Mouse (Mus musculus): ENCODE measurements around the gene Tmem213. TPM values are rescaled to one million over a fixed set of nuclear protein-coding genes. Genes with fewer than 3 reads are reported as not detected.
A peak's percentile ranks its signal among the peaks of the same experiment; 100 is the strongest.

The Tmem213 gene
- total RNA-seq (2022): not detected

DNA sequence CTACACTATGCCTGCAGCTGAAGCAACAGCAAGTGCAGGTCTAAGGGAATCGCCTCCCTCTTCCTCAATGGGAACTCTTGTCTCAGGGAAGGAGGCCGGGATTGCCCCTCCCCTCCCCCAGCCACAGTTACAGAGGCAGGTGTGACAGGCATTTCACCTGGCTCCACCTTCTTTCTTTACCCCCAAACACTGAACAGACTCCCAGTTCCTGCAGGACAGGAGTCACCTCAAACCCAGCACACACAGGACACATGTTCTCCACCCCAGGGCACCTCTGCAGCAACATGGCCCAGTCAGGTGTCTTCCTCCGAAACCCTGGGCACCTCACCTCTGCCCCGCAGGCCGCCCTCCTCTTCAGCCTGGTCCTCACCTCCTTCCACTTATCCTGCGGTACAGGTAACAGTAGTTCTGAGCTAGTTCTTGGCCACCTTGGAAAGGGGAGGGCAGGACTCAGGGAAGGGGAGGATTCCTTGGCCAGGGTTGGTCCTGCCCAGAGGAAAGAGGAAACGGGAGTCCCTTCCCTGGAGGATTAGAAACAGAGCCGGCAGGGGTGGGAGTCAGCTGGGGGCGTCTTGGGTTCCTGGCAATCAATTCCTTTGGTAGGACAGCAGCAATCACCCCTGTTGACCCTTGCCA lies at the start of gene Tmem213:
Gene Tmem213, plus strand, starts transcription at position 96 of the 636 bp plus-strand sequence.
- DNase-seq (ENCODE audit: low spot score in 2 of 2): no peak

GRCm38 (mm10) chr6:38064621-38065020 lies 44.4 kb upstream of the Tmem213 start:
- DNase-seq (ENCODE audit: low spot score in 2 of 2): no peak

DNA sequence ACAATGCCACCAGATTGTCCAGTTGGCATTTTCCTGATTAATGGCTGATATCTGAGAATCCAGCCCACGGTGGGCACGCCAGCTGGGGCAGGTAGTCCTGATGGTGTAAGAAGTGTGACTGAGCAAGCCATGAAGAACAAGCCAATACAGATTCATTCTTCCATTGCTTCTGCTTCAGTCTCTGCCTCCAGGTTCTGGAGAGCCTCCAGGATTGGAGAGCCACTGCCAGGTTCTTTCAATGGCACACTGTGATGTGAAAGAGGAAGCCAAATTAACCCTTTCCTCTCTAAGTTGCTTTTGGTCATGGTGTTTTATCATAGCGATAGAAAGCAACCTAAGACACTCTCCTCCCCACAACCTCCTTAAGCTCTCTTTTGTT lies 43.9 kb upstream of the Tmem213 start:
- DNase-seq (ENCODE audit: low spot score in 2 of 2): peak; percentile 5 to 48

DNA sequence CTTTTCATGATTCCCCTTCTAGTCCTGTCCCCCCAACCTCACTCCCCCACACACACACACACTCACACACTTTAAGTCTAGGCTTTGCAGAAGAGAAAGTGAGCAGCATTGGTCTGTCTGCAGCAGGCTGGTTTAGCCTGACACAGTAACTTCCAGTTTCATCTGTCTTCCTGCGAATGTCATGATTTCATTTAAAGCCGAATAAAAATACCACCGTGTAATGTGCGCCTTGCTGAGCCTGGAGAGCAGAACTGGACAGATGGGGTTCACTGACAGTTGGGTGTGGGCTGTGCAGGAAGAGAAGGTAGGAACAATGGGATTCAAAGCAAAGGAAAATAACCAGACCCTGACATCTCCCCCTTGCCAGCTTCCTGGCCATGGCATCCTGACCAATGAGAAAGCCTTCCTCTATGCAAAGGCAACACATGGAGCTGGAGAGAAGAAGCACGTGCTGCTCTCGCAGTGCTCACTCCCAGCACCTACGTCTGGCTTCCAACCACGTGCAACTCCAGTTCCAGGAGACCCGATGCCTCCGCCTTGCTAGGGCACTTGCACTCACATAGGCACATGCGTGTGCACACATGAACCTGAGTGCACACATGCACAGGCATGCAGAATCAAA lies 43.4 kb upstream of the Tmem213 start:
- peak; percentile 21 to 43 for DNase-seq (ENCODE audit: low spot score in 2 of 2)

- DNase-seq (ENCODE audit: low spot score in 2 of 2): peak; percentile 36 to 50
Observed at GRCm38 (mm10) chr6:38066215-38066614, 42.8 kb upstream of the Tmem213 start.

- DNase-seq (ENCODE audit: low spot score in 2 of 2): no peak
Observed at GRCm38 (mm10) chr6:38071256-38071655, 37.8 kb upstream of the Tmem213 start.

GRCm38 (mm10) chr6:38072137-38072796 lies 36.8 kb upstream of the Tmem213 start:
- DNase-seq (ENCODE audit: low spot score in 2 of 2): no peak

DNA sequence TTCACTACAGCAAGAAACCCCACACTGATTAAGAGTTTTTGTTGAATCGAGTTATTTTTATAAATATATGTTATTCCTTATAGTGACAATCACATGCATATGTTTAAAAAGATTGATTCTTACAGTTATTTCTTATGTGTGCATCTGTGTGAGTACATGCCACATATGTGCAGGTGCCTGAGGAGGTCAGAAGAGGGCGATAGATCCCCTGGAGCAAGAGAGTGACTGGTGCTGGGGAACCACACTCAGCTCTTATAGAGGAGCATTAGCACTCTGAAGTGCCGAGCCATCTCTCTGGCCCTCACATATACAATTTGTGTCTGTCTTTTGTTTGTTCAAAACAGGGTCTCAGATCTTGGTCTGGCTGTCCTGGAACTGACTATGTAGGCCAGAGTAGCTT lies 35.5 kb upstream of the Tmem213 start:
- no peak for DNase-seq (ENCODE audit: low spot score in 2 of 2)

DNA sequence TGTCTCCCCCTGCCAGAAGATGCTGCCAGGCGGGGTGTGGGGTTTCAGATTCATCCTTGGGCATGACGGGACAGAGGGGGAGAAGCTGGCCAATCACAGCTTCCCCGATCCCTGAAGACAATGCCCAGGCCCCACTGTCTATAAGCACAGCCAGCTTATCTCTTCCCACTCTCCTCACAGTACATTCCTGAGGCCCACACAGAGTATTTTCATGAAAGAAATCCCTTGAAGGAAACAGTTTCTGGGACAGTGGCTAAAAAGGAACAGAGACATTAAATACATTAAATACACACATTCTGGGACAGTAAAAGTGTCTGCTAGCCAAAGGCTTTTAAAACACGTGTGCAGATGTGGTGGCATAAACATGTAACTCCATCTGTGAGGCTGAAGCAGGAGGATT lies 28.7 kb upstream of the Tmem213 start:
- DNase-seq (ENCODE audit: low spot score in 2 of 2): no peak

GRCm38 (mm10) chr6:38081727-38082341 lies 27.2 kb upstream of the Tmem213 start:
- no peak for DNase-seq (ENCODE audit: low spot score in 2 of 2)

- DNase-seq (ENCODE audit: low spot score in 2 of 2): no peak
Observed at GRCm38 (mm10) chr6:38083204-38083603, 25.9 kb upstream of the Tmem213 start.

GRCm38 (mm10) chr6:38087242-38088026 lies 21.6 kb upstream of the Tmem213 start:
- no peak for DNase-seq (ENCODE audit: low spot score in 2 of 2)

GRCm38 (mm10) chr6:38092539-38092938 lies 16.5 kb upstream of the Tmem213 start:
- no peak for DNase-seq (ENCODE audit: low spot score in 2 of 2)

- no peak for DNase-seq (ENCODE audit: low spot score in 2 of 2)
Observed at GRCm38 (mm10) chr6:38094701-38095100, 14.4 kb upstream of the Tmem213 start.

- no peak for DNase-seq (ENCODE audit: low spot score in 2 of 2)
Observed at GRCm38 (mm10) chr6:38096961-38097370, 12.1 kb upstream of the Tmem213 start.

DNA sequence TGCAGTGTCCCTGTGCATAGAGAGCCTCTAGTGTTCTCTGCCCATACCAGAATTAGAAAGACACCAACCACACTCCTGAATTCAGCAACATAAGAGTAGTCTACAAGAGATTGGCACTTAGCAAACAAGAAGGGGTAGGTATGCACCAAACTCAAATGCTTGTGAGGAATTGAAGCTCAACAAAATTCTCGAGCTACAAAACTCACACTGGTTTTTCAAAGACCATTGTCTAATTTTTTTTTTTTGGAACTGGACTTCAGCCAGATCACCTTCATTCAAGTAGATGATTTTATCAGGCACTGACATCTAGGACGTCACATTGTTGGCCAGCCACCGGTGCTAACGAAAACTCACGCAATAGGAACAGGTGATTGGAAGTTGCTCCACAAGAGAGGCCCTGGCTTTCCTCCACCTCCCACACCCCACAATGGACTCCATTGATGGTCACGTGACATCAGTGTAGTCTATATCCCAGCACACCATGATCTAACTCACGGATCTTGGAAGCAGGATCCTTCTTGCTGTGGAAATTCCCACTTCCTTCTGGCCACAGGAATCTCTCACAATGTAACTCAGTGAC lies 6.7 kb upstream of the Tmem213 start:
- DNase-seq (ENCODE audit: low spot score in 2 of 2): no peak

DNA sequence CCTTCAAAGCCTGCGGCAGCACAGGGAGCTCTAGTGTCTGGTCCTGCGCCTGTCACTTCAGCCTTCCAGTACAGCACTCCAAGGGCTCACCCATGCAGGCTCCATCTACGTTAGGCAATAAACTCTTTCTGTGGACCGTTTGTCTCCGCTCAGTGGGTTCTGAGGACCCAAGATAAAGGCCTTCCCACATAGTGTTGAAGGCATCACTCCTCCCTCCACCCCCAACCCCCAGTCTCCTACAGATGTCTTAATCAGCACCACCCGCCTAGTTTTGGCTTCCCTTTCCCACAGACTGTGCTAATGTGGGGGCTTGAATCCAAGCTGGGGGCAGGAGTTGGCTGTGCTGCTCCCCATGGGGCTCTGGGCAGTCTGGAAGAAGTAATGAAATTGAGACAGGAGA lies 5.3 kb upstream of the Tmem213 start:
- DNase-seq (ENCODE audit: low spot score in 2 of 2): no peak

- DNase-seq (ENCODE audit: low spot score in 2 of 2): no peak
Observed at GRCm38 (mm10) chr6:38105924-38106323, 3.1 kb upstream of the Tmem213 start.

DNA sequence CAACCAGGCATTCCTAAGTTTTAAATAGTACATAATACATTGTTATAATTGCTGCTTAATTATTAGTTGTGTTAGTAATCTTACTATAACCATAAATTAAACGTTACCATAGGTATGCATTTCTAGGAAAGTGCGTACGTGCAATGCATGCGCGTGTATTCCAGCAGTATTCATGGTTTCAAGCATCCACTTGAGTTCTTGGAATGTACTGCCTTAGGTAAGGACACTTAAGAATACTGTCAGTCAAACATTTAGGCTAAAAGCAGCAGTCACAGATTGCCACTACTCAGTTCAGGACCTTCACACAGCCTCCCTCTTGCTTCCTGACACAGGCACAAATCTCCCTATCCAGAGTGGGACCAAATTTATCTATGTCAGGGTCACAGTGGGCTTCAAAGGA lies 606 bp upstream of the Tmem213 start:
- DNase-seq (ENCODE audit: low spot score in 2 of 2): no peak

DNA sequence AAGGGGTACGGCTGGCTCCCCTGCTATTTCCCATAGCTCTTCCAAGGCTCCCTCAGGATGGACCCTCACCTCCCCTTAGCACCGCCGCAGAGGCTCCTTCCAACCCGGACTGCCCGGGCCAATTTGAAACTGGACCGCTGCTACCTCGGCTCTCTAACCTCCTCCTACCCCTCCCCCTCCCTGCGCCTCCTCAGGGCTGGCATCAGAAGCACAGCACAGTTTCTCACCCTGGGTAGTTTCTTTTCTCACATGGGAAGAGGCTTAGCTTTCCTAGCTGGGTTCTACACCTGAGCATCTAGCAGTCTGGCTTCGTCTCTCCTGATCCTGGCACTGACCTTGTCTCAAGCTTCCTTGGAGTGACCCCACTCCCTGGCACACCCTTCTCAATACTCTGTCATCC lies 816 bp downstream of the Tmem213 start:
- DNase-seq (ENCODE audit: low spot score in 2 of 2): no peak

DNA sequence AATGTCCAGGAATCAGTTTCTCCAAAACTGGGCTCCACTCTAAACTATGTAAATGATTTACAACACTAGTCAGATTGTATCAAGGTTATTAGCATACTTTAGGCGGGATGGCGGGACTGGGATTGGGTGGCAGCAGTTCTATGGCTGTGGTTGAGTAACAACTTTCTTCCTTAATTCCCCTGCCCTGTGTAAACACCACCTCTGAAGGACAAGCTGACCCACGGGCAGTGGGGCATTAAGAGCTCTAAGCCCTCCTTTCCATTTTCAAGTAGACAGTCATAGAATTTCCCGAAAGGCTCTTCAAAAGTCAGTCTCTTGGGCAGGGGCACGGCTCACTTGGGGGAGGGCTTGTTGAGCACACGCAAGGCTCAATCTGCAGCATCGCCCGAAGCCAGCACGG lies 1.8 kb downstream of the Tmem213 start:
- DNase-seq (ENCODE audit: low spot score in 2 of 2): no peak
